Mouse (Mus musculus) MEL (cell line): Measurements from ENCODE around the gene Kif24. TPM values are rescaled to one million over a fixed set of nuclear protein-coding genes. Genes with fewer than 3 reads are reported as not detected.

ENCODE experiments used
- DNase-seq: peaks from one replicate; pipeline ENCODE4 v3.0.0; 2011; ENCODE audit warnings: low read depth, low spot score
- H3K27ac ChIP-seq: 2 replicates; pipeline ENCODE4 v1.5.1; 2012; ENCODE audit warnings: low read depth, mild to moderate bottlenecking, control low read depth, low read length, moderate library complexity; ENCODE audit not compliant: control insufficient read depth
- H3K27me3 ChIP-seq, 2 experiments: fragments of 150-350 bp in 1 of 2; sonication (generic) in 1 of 2; 2 replicates each; pipeline ENCODE4 v1.6.1; 2012; ENCODE audit warnings: low read length in 2 of 2, mild to moderate bottlenecking in 2 of 2, improper control_type of control experiment in 1 of 2, moderate library complexity in 1 of 2; ENCODE audit not compliant: insufficient read depth in 2 of 2, control insufficient read depth in 1 of 2
- H3K36me3 ChIP-seq, 2 experiments: 2 replicates each; pipeline ENCODE4 v1.6.1; 2012 to 2014; ENCODE audit warnings: low read length in 2 of 2, improper control_type of control experiment in 1 of 2, inconsistent platforms in 1 of 2, mild to moderate bottlenecking in 1 of 2; ENCODE audit not compliant: insufficient read depth in 2 of 2, control insufficient read depth in 1 of 2
- H3K4me1 ChIP-seq, 2 experiments: fragments of 150-350 bp in 1 of 2; sonication (generic) in 1 of 2; 2 replicates each; pipeline ENCODE4 v1.6.1; 2012; ENCODE audit warnings: low read length in 2 of 2, improper control_type of control experiment in 1 of 2, mild to moderate bottlenecking in 1 of 2; ENCODE audit not compliant: insufficient read depth in 2 of 2, control insufficient read depth in 1 of 2
- H3K4me3 ChIP-seq, 2 experiments: fragments of 150-350 bp in 1 of 2; sonication (generic) in 1 of 2; 2 replicates each; pipeline ENCODE4 v1.5.1; 2012; ENCODE audit warnings: low read depth in 2 of 2, low read length in 2 of 2, mild to moderate bottlenecking in 2 of 2, moderate library complexity in 2 of 2, control low read depth in 1 of 2, improper control_type of control experiment in 1 of 2; ENCODE audit not compliant: control insufficient read depth in 1 of 2, insufficient read depth in 1 of 2
- H3K79me2 ChIP-seq: 2 replicates; pipeline ENCODE4 v1.6.1; 2012; ENCODE audit warnings: mild to moderate bottlenecking, low read length, moderate library complexity; ENCODE audit not compliant: control insufficient read depth, poor library complexity, insufficient read depth
- H3K9ac ChIP-seq: 2 replicates; pipeline ENCODE4 v1.6.1; 2012; ENCODE audit warnings: low read depth, mild to moderate bottlenecking, control low read depth, low read length, moderate library complexity; ENCODE audit not compliant: control insufficient read depth, poor library complexity, severe bottlenecking
- H3K9me3 ChIP-seq: fragments of 150-350 bp; sonication (generic); replicated peaks from 2 replicates; pipeline ENCODE4 v1.6.1; 2012; ENCODE audit warnings: mild to moderate bottlenecking, low read length, improper control_type of control experiment, moderate library complexity; ENCODE audit not compliant: insufficient read depth
- BHLHE40 ChIP-seq: IDR thresholded peaks from 2 replicates; pipeline ENCODE4 v1.6.1; 2012; ENCODE audit warnings: low read depth, mild to moderate bottlenecking, inconsistent platforms, low read length, improper control_type of control experiment, borderline replicate concordance
- CHD1 ChIP-seq: IDR thresholded peaks from 2 replicates; pipeline ENCODE4 v1.6.1; 2012; ENCODE audit warnings: low read depth, mild to moderate bottlenecking, inconsistent platforms, low read length, improper control_type of control experiment
- CHD2 ChIP-seq: IDR thresholded peaks from 2 replicates; pipeline ENCODE4 v1.6.1; 2011; ENCODE audit warnings: low read length, improper control_type of control experiment
- CTCF ChIP-seq, 3 experiments: IDR thresholded peaks in 2 of 3; conservative IDR thresholded peaks in 1 of 3; 2 replicates each; pipeline ENCODE4 v1.5.1; 2011 to 2012; ENCODE audit warnings: low read length in 3 of 3, low read depth in 2 of 3, mild to moderate bottlenecking in 2 of 3, improper control_type of control experiment in 1 of 3, inconsistent platforms in 1 of 3, mixed read lengths in 1 of 3, moderate library complexity in 1 of 3; ENCODE audit not compliant: control insufficient read depth in 1 of 3, insufficient read depth in 1 of 3, poor library complexity in 1 of 3, severe bottlenecking in 1 of 3
- E2F4 ChIP-seq: IDR thresholded peaks from 2 replicates; pipeline ENCODE4 v1.6.1; 2011; ENCODE audit warnings: low read depth, low read length, improper control_type of control experiment, borderline replicate concordance
- EP300 ChIP-seq, 2 experiments: IDR thresholded peaks; 2 replicates each; pipeline ENCODE4 v1.6.1; 2011; ENCODE audit warnings: improper control_type of control experiment in 2 of 2, low read length in 2 of 2, low read depth in 1 of 2, mild to moderate bottlenecking in 1 of 2
- ETS1 ChIP-seq: IDR thresholded peaks from 2 replicates; pipeline ENCODE4 v1.6.1; 2012; ENCODE audit warnings: low read depth, mild to moderate bottlenecking, inconsistent platforms, low read length, improper control_type of control experiment, moderate library complexity
- GABPA ChIP-seq: IDR thresholded peaks from 2 replicates; pipeline ENCODE4 v1.6.1; 2012; ENCODE audit warnings: low read depth, mild to moderate bottlenecking, inconsistent platforms, low read length, improper control_type of control experiment, moderate library complexity
- HCFC1 ChIP-seq: IDR thresholded peaks from 2 replicates; pipeline ENCODE4 v1.6.1; 2012; ENCODE audit warnings: low read depth, mild to moderate bottlenecking, inconsistent platforms, low read length, improper control_type of control experiment, moderate library complexity
- JUND ChIP-seq: IDR thresholded peaks from 2 replicates; pipeline ENCODE4 v1.6.1; 2011; ENCODE audit warnings: low read depth, mild to moderate bottlenecking, improper control_type of control experiment, low read length
- KAT2A ChIP-seq: conservative IDR thresholded peaks from 2 replicates; pipeline ENCODE4 v1.6.1; 2012; ENCODE audit warnings: low read depth, low read length, improper control_type of control experiment, inconsistent platforms
- MAFK ChIP-seq: IDR thresholded peaks from 2 replicates; pipeline ENCODE4 v1.6.1; 2011; ENCODE audit warnings: low read depth, mild to moderate bottlenecking, low read length, improper control_type of control experiment, borderline replicate concordance
- MAX ChIP-seq: IDR thresholded peaks from 2 replicates; pipeline ENCODE4 v1.6.1; 2011; ENCODE audit warnings: low read length, improper control_type of control experiment
- MAZ ChIP-seq: IDR thresholded peaks from 2 replicates; pipeline ENCODE4 v1.6.1; 2012; ENCODE audit warnings: low read depth, mild to moderate bottlenecking, inconsistent platforms, low read length, improper control_type of control experiment
- MEF2A ChIP-seq: IDR thresholded peaks from 2 replicates; pipeline ENCODE4 v1.6.1; 2014; ENCODE audit warnings: low read depth, mild to moderate bottlenecking, inconsistent platforms, low read length, improper control_type of control experiment; ENCODE audit not compliant: poor library complexity, insufficient replicate concordance, severe bottlenecking; ENCODE audit errors: extremely low read depth
- MXI1 ChIP-seq: IDR thresholded peaks from 2 replicates; pipeline ENCODE4 v1.6.1; 2011; ENCODE audit warnings: mild to moderate bottlenecking, low read depth, low read length, improper control_type of control experiment
- MYB ChIP-seq: IDR thresholded peaks from 2 replicates; pipeline ENCODE4 v1.6.1; 2011; ENCODE audit warnings: mild to moderate bottlenecking, low read depth, low read length, improper control_type of control experiment
- MYC ChIP-seq: IDR thresholded peaks from 2 replicates; pipeline ENCODE4 v1.6.1; 2011; ENCODE audit warnings: low read depth, mild to moderate bottlenecking, low read length, improper control_type of control experiment, moderate library complexity
- NELFE ChIP-seq: IDR thresholded peaks from 2 replicates; pipeline ENCODE4 v1.6.1; 2011; ENCODE audit warnings: low read depth, low read length, improper control_type of control experiment
- NRF1 ChIP-seq: IDR thresholded peaks from 2 replicates; pipeline ENCODE4 v1.6.1; 2014; ENCODE audit warnings: low read depth, mild to moderate bottlenecking, inconsistent platforms, low read length, improper control_type of control experiment, moderate library complexity; ENCODE audit not compliant: poor library complexity, insufficient read depth, severe bottlenecking
- POLR2A ChIP-seq, 2 experiments: IDR thresholded peaks; 2 replicates each; pipeline ENCODE4 v1.6.1; 2011 to 2012; ENCODE audit warnings: low read length in 2 of 2, mild to moderate bottlenecking in 2 of 2, control low read depth in 1 of 2, improper control_type of control experiment in 1 of 2, low read depth in 1 of 2, moderate library complexity in 1 of 2; ENCODE audit not compliant: control insufficient read depth in 1 of 2, insufficient read depth in 1 of 2, poor library complexity in 1 of 2
- POLR2AphosphoS5 ChIP-seq: IDR thresholded peaks from 2 replicates; pipeline ENCODE4 v1.6.1; 2012; ENCODE audit warnings: low read depth, borderline replicate concordance, mild to moderate bottlenecking, inconsistent platforms, low read length, moderate library complexity, mixed read lengths
- RAD21 ChIP-seq: IDR thresholded peaks from 2 replicates; pipeline ENCODE4 v1.6.1; 2011; ENCODE audit warnings: mild to moderate bottlenecking, low read depth, low read length, improper control_type of control experiment
- RCOR1 ChIP-seq: IDR thresholded peaks from 2 replicates; pipeline ENCODE4 v1.6.1; 2012; ENCODE audit warnings: low read depth, mild to moderate bottlenecking, inconsistent platforms, low read length, improper control_type of control experiment
- SIN3A ChIP-seq: IDR thresholded peaks from 2 replicates; pipeline ENCODE4 v1.6.1; 2012; ENCODE audit warnings: low read length, improper control_type of control experiment, inconsistent platforms
- SMC3 ChIP-seq: IDR thresholded peaks from 2 replicates; pipeline ENCODE4 v1.6.1; 2011; ENCODE audit warnings: low read depth, low read length, improper control_type of control experiment
- TAL1 ChIP-seq: IDR thresholded peaks from 2 replicates; pipeline ENCODE4 v1.6.1; 2012; ENCODE audit warnings: mild to moderate bottlenecking, inconsistent platforms, low read length, moderate library complexity, mixed read lengths
- TBP ChIP-seq: IDR thresholded peaks from 2 replicates; pipeline ENCODE4 v1.8.0; 2011; ENCODE audit warnings: low read depth, low read length, improper control_type of control experiment
- TCF12 ChIP-seq: IDR thresholded peaks from 2 replicates; pipeline ENCODE4 v1.6.1; 2014; ENCODE audit warnings: low read depth, mild to moderate bottlenecking, inconsistent platforms, low read length, improper control_type of control experiment, moderate library complexity
- UBTF ChIP-seq: IDR thresholded peaks from 2 replicates; pipeline ENCODE4 v1.6.1; 2012; ENCODE audit warnings: low read depth, mild to moderate bottlenecking, inconsistent platforms, low read length, improper control_type of control experiment, moderate library complexity, borderline replicate concordance; ENCODE audit not compliant: insufficient read depth
- USF1 ChIP-seq: IDR thresholded peaks from 2 replicates; pipeline ENCODE4 v1.6.1; 2014; ENCODE audit warnings: low read depth, mild to moderate bottlenecking, inconsistent platforms, low read length, improper control_type of control experiment, moderate library complexity
- USF2 ChIP-seq, 2 experiments: IDR thresholded peaks; 2 replicates each; pipeline ENCODE4 v1.6.1; 2011 to 2012; ENCODE audit warnings: improper control_type of control experiment in 2 of 2, low read length in 2 of 2, borderline replicate concordance in 1 of 2, inconsistent platforms in 1 of 2, low read depth in 1 of 2, mild to moderate bottlenecking in 1 of 2; ENCODE audit not compliant: insufficient read depth in 1 of 2
- ZMIZ1 ChIP-seq: IDR thresholded peaks from 2 replicates; pipeline ENCODE4 v1.6.1; 2012; ENCODE audit warnings: low read depth, mild to moderate bottlenecking, inconsistent platforms, low read length, improper control_type of control experiment, moderate library complexity
- ZNF384 ChIP-seq: IDR thresholded peaks from 2 replicates; pipeline ENCODE4 v1.6.1; 2012; ENCODE audit warnings: low read depth, mild to moderate bottlenecking, inconsistent platforms, low read length, improper control_type of control experiment
- polyA plus RNA-seq, 2 experiments: library from polyadenylated mRNA; stranded (reverse) in 1 of 2; unstranded in 1 of 2; fragments of >175 nt in 1 of 2; fragments of >200 nt in 1 of 2; gene quantifications; 2 replicates each; pipeline versions ENCODE4 v1.2.1 to v1.2.4; 2012; ENCODE audit warnings: low replicate concordance in 2 of 2, low read depth in 1 of 2; ENCODE audit not compliant: insufficient read length in 2 of 2, insufficient read depth in 1 of 2, missing spikeins in 1 of 2
- total RNA-seq: library from RNA; depleted of rRNA; stranded (reverse); fragments of 300-350 nt; gene quantifications from 2 replicates; pipeline ENCODE4 v1.2.3, GENCODE M21; 2012; rRNA removed

Gene Kif24
- total RNA-seq (11.6 and 11.7 TPM in 2 replicates), polyA plus RNA-seq (10 to 100 TPM in 1 of 2 experiments, not detected in 1; 13.2 TPM)

DNA sequence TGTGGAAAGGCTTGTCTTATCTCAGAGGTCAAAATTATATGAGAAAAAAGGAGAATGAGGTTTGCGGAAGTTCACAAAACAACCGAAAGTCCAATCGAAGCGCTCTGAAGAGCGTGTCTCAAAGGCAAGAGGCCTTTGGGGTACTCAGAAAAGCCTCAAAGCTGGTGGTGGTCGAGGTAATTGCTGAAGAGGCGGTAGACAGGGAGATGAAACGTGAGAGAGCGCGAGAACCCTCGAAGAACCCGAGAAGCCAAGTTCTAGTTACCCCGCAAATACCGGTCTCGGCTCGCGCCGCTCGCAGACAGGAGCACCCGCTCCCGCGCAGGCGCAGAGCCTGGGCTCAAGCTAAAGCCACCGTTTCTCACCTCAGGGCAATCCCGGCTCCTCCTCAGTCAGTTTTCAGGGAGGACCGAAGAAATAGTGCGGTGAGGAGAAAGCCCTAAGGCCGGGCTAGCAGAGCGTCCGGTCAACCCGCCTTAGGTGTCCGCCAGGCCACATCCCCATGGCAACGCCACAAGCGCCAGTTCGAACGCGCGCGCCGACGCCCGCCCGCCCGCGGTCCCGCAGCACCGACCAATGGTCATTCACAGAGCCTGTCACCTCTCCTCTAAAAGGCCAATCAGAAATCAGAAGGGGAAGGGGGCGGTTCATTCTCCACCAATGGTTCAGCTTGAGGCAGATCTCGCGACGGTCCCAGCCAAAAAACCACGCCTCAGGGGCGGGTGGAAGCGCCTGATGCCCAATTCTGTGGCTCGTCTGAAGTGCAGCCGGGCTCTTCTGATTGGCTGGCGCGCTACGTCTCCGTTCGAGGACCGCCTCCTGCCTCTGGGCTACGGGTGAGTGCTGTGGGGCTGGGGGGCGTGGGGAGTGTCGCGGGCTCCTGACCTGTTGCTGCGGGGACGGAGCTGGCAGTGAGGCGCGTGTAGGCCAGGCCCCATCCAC, at the start of gene Kif24, which contains the start of gene Nudt2:
Kif24 (minus strand) TSS at position 543 of the 942 bp plus-strand sequence.
Nudt2 (plus strand) TSS at position 807 of the 942 bp plus-strand sequence.
- H3K27me3 ChIP-seq: no peaks in the 10 kb centered on the region
- peak; percentile 99 for DNase-seq
- peaks cover 5 to 7% of the 10 kb centered on the region in 2 experiments for H3K36me3 ChIP-seq
- peak within 1 kb of the TSS; percentile 78 to 95 for H3K4me3 ChIP-seq
- peak within 1 kb of the TSS; percentile 89 for H3K27ac ChIP-seq
- peaks cover 26% of the 10 kb centered on the region for H3K79me2 ChIP-seq
- H3K4me1 ChIP-seq: peaks cover 6 to 10% of the 10 kb centered on the region in 2 experiments; a peak in 2 of 4 replicates
- H3K9me3 ChIP-seq: no peaks in the 10 kb centered on the region
- peak within 1 kb of the TSS; percentile 92 for H3K9ac ChIP-seq
- no peak for TF ChIP-seq BHLHE40
- no peak for TF ChIP-seq CHD1
- no peak for TF ChIP-seq E2F4
- TF ChIP-seq MEF2A: no peak
- 0 out of 2 replicates have a peak, but pooled peaks have one; percentile 53 for TF ChIP-seq ETS1
- 0 out of 2 replicates have a peak, but pooled peaks have one; percentile 56 for TF ChIP-seq MAZ
- no peak for TF ChIP-seq SMC3
- TF ChIP-seq CHD2: peak; percentile 96
- TF ChIP-seq UBTF: no peak
- peak; percentile 86 for TF ChIP-seq SIN3A
- peak; percentile 91 for TF ChIP-seq ZMIZ1
- TF ChIP-seq USF2 (IDR thresholded peaks at IDR 0.05; ENCODE audit: borderline replicate concordance in 1 of 2, insufficient read depth in 1 of 2, low read depth in 1 of 2, low read length in 2 of 2): no peak
- peak; percentile 89 for TF ChIP-seq NRF1
- no peak for TF ChIP-seq JUND
- TF ChIP-seq ZNF384: no peak
- no peak for TF ChIP-seq USF1
- peak; percentile 89 for TF ChIP-seq MXI1
- peak; percentile 46; the same call in 1 of the 2 replicates for TF ChIP-seq MAX
- no peak for TF ChIP-seq MAFK
- TF ChIP-seq KAT2A: peak; percentile 25; the same call in 1 of the 2 replicates
- peak; percentile 82 for TF ChIP-seq NELFE
- 0 out of 2 replicates have a peak, but pooled peaks have one; percentile 27 for TF ChIP-seq TCF12
- peak; percentile 78 for TF ChIP-seq HCFC1
- TF ChIP-seq TBP: peak; percentile 88
- TF ChIP-seq EP300 (IDR thresholded peaks at IDR 0.05; ENCODE audit: low read depth in 1 of 2, low read length in 2 of 2): no peak
- TF ChIP-seq POLR2AphosphoS5: no peak
- no peak for TF ChIP-seq TAL1
- TF ChIP-seq POLR2A (IDR thresholded peaks at IDR 0.05; ENCODE audit: control insufficient read depth in 1 of 2, insufficient read depth in 1 of 2, low read depth in 1 of 2, low read length in 2 of 2, poor library complexity in 1 of 2): peak; percentile 67 to 83
- TF ChIP-seq GABPA: no peak
- no peak for TF ChIP-seq RAD21
- TF ChIP-seq MYB: no peak
- TF ChIP-seq MYC: peak; percentile 87; the same call in 1 of the 2 replicates
- no peak for TF ChIP-seq RCOR1
- TF ChIP-seq CTCF (IDR thresholded peaks at IDR 0.05 in 2 of 3, conservative IDR thresholded peaks at IDR 0.05 in 1 of 3; ENCODE audit: control insufficient read depth in 1 of 3, insufficient read depth in 1 of 3, low read depth in 2 of 3, low read length in 3 of 3, poor library complexity in 1 of 3, severe bottlenecking in 1 of 3): no peak
